Mouse (Mus musculus) limb, embryonic 12.5 days (tissue): ENCODE measurements around the gene Gm7694. TPM values are rescaled to one million over a fixed set of nuclear protein-coding genes. Genes with fewer than 3 reads are reported as not detected.

Source experiments
- ATAC-seq: fragments of 200-750 bp; cut with Nextera tagmentation; 2 replicates; pipeline ENCODE4 v1.8.0; 2017; ENCODE audit warnings: low read depth, moderate TSS enrichment; ENCODE audit not compliant: insufficient number of reproducible peaks, insufficient read depth, low FRiP score, low TSS enrichment
- H3K27ac ChIP-seq: fragments of 300-500 bp; sonication (generic); 2 replicates; pipeline ENCODE4 v1.5.1; 2016; ENCODE audit warnings: mild to moderate bottlenecking, moderate library complexity
- H3K27me3 ChIP-seq: fragments of 300-500 bp; sonication (generic); 2 replicates; pipeline ENCODE4 v1.6.1; 2016; ENCODE audit warnings: mild to moderate bottlenecking, moderate library complexity
- H3K36me3 ChIP-seq: fragments of 300-500 bp; sonication (generic); 2 replicates; pipeline ENCODE4 v1.6.1; 2016; ENCODE audit warnings: mild to moderate bottlenecking, moderate library complexity
- H3K4me1 ChIP-seq: fragments of 300-500 bp; sonication (generic); replicated peaks from 2 replicates; pipeline ENCODE4 v1.6.1; 2016
- H3K4me2 ChIP-seq: fragments of 300-500 bp; sonication (generic); 2 replicates; pipeline ENCODE4 v1.6.1; 2016; ENCODE audit warnings: mild to moderate bottlenecking, moderate library complexity
- H3K4me3 ChIP-seq: fragments of 300-500 bp; sonication (generic); replicated peaks from 2 replicates; pipeline ENCODE4 v1.5.1; 2016; ENCODE audit warnings: mild to moderate bottlenecking
- H3K9ac ChIP-seq: fragments of 300-500 bp; sonication (generic); replicated peaks from 2 replicates; pipeline ENCODE4 v1.6.1; 2016; ENCODE audit warnings: mild to moderate bottlenecking, moderate library complexity
- H3K9me3 ChIP-seq: fragments of 300-500 bp; sonication (generic); 2 replicates; pipeline ENCODE4 v1.6.1; 2016; ENCODE audit warnings: mild to moderate bottlenecking, moderate library complexity
- WGBS: fragments of 180-500 bp; shearing (Covaris S2); methylation state at CpG from one replicate; pipeline ENCODE4 v1.1.7; 2016; 5-methylcytosine and 5-hydroxymethylcytosine counted together
- polyA plus RNA-seq: library from polyadenylated mRNA; unstranded; fragments of >200 nt; fragmentation: Nextera tagmentation; extraction: Ambion mirVana; gene quantifications from 2 replicates; pipeline ENCODE4 v1.2.1, GENCODE M21; 2016

The Gm7694 gene
- polyA plus RNA-seq, 1 experiment from 2014 or later, result 3.3 TPM

- Histone ChIP-seq H3K9ac (no peak overlapping the region), H3K27ac (no peak overlapping the region), H3K4me3 (no peak overlapping the region), H3K4me1 (no peaks in the 10 kb centered on the region), H3K27me3 (no peaks in the 10 kb centered on the region), H3K4me2 (no peak overlapping the region), H3K9me3 (no peaks in the 10 kb centered on the region), H3K36me3 (no peaks in the 10 kb centered on the region)
- 78% methylated on average over 4 of the region's 4 CpGs for WGBS
- no peak for ATAC-seq
These were observed 23.6 kb downstream of the Gm7694 start for GRCm38 (mm10) chr1:170282415-170283129.

GRCm38 (mm10) chr1:170277016-170277415 lies 29.1 kb downstream of the Gm7694 start, which contains the start of gene Sh2d1b1:
Sh2d1b1 (plus strand) TSS chr1:170277320.
- no peaks in the 10 kb centered on the region for H3K9me3 ChIP-seq
- no peak within 1 kb of the TSS for H3K9ac ChIP-seq
- H3K36me3 ChIP-seq, result no peaks in the 10 kb centered on the region
- H3K27me3 ChIP-seq, result no peaks in the 10 kb centered on the region
- H3K4me1 ChIP-seq, result no peaks in the 10 kb centered on the region
- no peak within 1 kb of the TSS for H3K4me2 ChIP-seq
- no peak for ATAC-seq
- H3K27ac ChIP-seq, result no peak within 1 kb of the TSS
- no peak within 1 kb of the TSS for H3K4me3 ChIP-seq
- WGBS, result 82% methylated on average over 3 of the region's 3 CpGs

DNA sequence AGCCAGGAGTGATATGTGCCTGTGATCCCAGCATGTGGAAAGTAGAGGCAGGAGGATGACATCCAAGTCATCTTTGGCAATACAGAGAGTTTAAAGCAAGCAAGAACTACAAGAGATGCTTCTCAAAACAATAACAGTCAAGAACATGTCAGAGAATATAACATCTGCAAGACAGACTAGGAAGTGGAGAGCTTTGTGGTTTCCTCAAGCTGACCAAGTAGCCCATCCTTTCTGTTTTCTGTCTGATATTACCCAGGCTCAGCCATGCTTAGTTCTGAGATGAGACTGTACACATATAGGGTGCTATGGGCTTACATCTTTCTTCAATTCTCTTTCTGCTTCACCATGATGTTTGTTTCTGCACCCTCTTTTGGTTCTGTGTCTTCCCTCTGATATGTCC lies 32.9 kb downstream of the Gm7694 start:
- no peaks in the 10 kb centered on the region for H3K9me3 ChIP-seq
- H3K27ac ChIP-seq, result no peak overlapping the region
- no peak overlapping the region for H3K4me3 ChIP-seq
- ATAC-seq, result no peak
- H3K27me3 ChIP-seq, result no peaks in the 10 kb centered on the region
- H3K4me2 ChIP-seq, result no peak overlapping the region
- H3K4me1 ChIP-seq, result no peaks in the 10 kb centered on the region
- H3K36me3 ChIP-seq, result no peaks in the 10 kb centered on the region
- no peak overlapping the region for H3K9ac ChIP-seq

DNA sequence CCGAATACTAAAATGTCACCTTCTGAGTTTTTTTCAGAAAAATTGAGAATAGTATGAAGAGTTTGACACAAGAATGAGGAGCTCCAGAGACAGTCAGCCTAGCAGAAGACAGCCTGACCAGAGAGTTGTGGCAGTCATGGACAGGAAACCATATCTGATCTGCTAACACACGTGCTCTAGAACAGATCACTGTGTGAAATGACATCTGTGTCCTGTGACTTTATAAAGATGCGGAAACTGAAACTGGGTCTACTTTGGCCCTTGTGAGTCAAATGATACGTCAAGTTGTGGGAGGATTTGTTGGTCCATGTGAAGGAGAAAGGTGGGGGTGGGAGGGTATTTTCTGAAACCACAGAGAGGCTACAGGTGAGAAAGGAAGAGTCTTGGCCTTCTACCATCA lies 35.4 kb downstream of the Gm7694 start:
- no peak for ATAC-seq
- Histone ChIP-seq H3K4me1 (no peaks in the 10 kb centered on the region), H3K9me3 (peaks cover 9% of the 10 kb centered on the region), H3K9ac (no peak overlapping the region), H3K27ac (no peak overlapping the region), H3K36me3 (no peaks in the 10 kb centered on the region), H3K4me2 (no peak overlapping the region), H3K4me3 (no peak overlapping the region), H3K27me3 (no peaks in the 10 kb centered on the region)
- WGBS, result 90% methylated on average over 4 of the region's 4 CpGs

DNA sequence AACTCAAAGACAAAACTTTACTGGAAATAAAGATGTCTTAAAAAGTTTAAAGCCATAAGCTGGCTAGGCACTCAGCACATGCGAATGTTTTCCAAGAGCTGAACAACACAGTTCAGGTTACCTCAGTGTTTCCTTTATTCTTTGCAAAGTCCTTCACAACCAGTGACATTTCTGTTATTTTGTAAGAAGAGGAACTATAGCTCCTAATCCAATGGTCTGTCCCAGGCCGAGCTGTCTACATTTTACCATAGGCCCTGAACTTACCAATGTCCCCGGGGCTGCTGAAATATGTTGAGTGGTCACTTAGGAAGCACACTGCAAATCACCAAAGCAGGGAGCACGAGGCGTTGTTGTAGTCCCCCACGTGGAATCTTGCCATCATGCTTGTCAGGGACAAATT lies 35.9 kb downstream of the Gm7694 start:
- 83% methylated on average over 6 of the region's 6 CpGs for WGBS

DNA sequence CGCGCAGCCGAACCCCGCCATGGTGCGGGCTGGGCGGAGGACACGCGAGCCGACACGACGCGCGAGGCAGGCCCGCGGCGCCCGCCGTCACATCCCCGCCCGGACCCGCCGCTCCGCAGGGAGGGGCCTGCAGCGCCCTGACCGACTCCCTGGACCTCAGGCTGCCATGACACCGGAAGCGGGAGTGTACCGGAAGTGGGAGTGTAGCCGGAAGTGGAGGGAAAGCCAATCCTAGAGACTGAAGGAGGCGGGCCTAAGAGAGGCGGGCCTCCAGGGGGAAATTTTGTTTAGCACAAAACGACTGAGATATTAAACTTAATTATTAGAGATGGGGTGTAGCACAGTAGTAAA lies 50.6 kb downstream of the Gm7694 start:
- WGBS, result 8% methylated on average over 32 of the region's 32 CpGs
- H3K27me3 ChIP-seq, result no peaks in the 10 kb centered on the region
- no peaks in the 10 kb centered on the region for H3K4me1 ChIP-seq
- peak; percentile 91 for ATAC-seq
- peak overlapping the region; percentile 71 for H3K4me2 ChIP-seq
- 0 out of 2 replicates have a peak overlapping the region, but pooled peaks have one; percentile 29 for H3K27ac ChIP-seq
- peak overlapping the region; percentile 79 for H3K9ac ChIP-seq
- no peaks in the 10 kb centered on the region for H3K9me3 ChIP-seq
- H3K4me3 ChIP-seq, result peak overlapping the region; percentile 71
- no peaks in the 10 kb centered on the region for H3K36me3 ChIP-seq

More for the DNA sequence above, 35.9 kb downstream of the Gm7694 start:
- no peak overlapping the region for H3K27ac ChIP-seq
- peaks cover 9% of the 10 kb centered on the region for H3K9me3 ChIP-seq
- H3K9ac ChIP-seq, result no peak overlapping the region
- H3K36me3 ChIP-seq, result no peaks in the 10 kb centered on the region
- ATAC-seq, result no peak
- no peaks in the 10 kb centered on the region for H3K27me3 ChIP-seq
- H3K4me2 ChIP-seq, result no peak overlapping the region
- no peak overlapping the region for H3K4me3 ChIP-seq
- H3K4me1 ChIP-seq, result no peaks in the 10 kb centered on the region

- Histone ChIP-seq H3K27me3 (no peaks in the 10 kb centered on the region), H3K9me3 (no peaks in the 10 kb centered on the region), H3K36me3 (no peaks in the 10 kb centered on the region), H3K9ac (peak overlapping the region; percentile 79), H3K27ac (0 out of 2 replicates have a peak overlapping the region, but pooled peaks have one; percentile 29), H3K4me2 (peak overlapping the region; percentile 71), H3K4me1 (no peaks in the 10 kb centered on the region), H3K4me3 (peak overlapping the region; percentile 71)
- peak; percentile 78 for ATAC-seq
- WGBS, result 32% methylated on average over 30 of the region's 30 CpGs
These were observed 51.1 kb downstream of the Gm7694 start for GRCm38 (mm10) chr1:170254893-170255559.

Other genes starting within 250 kb of the Gm7694 start
- 111 and 112 TPM in 2 replicates for gene Ddr2, start 195.6 kb downstream of the Gm7694 start, polyA plus RNA-seq
- gene Uap1, start 131.4 kb downstream of the Gm7694 start, polyA plus RNA-seq, result 67.8 and 69.0 TPM in 2 replicates
- 7.7 and 8.9 TPM in 2 replicates for gene Uhmk1, start 90.9 kb downstream of the Gm7694 start, polyA plus RNA-seq
- not detected in 2 replicates for gene Sh2d1b2, start 73.6 kb downstream of the Gm7694 start, polyA plus RNA-seq
- gene Sh2d1b1, start 29.0 kb downstream of the Gm7694 start, polyA plus RNA-seq, result not detected in 2 replicates
- 1.2 and 1.5 TPM in 2 replicates for gene Spata46, start 2.5 kb upstream of the Gm7694 start, polyA plus RNA-seq